Mouse (Mus musculus) bone marrow macrophage, adult 2 months (primary cell): ENCODE measurements around the gene Lactbl1.

Experiments used
- CTCF ChIP-seq: IDR thresholded peaks from 2 replicates; pipeline ENCODE4 v1.5.1; 2012; ENCODE audit warnings: low read depth, mild to moderate bottlenecking, low read length, moderate library complexity
- POLR2A ChIP-seq: IDR thresholded peaks from 2 replicates; pipeline ENCODE4 v1.6.1; 2012; ENCODE audit warnings: mild to moderate bottlenecking, low read depth, low read length, borderline replicate concordance

GRCm38 (mm10) chr4:136651882-136652527, 29.6 kb downstream of the Lactbl1 start:
- TF ChIP-seq CTCF: no peak
- TF ChIP-seq POLR2A: no peak
